Mouse (Mus musculus) cortical plate, adult 2 months (tissue): ENCODE measurements at regions not wholly inside any gene's neighbourhood (a gene's known extent, or its start where the extent isn't known, plus 50 kb on each side); places are given as distances from the start of the nearest gene placed in this dataset.
"Not testable (repeated sequence)": the region's sequence is repeated elsewhere in the genome, so short reads cannot be mapped to it uniquely, and the experiment has no call there.

ENCODE experiments used
- H3K27ac ChIP-seq: fragments of 200-500 bp; 2 replicates; pipeline ENCODE4 v1.5.1; 2012; ENCODE audit warnings: low read length, control low read depth, inconsistent platforms; ENCODE audit not compliant: insufficient read depth
- H3K4me1 ChIP-seq: fragments of 200-500 bp; 2 replicates; pipeline ENCODE4 v1.6.1; 2011; ENCODE audit warnings: low read length; ENCODE audit not compliant: control insufficient read depth, insufficient read depth
- H3K4me3 ChIP-seq: fragments of 200-500 bp; 2 replicates; pipeline ENCODE4 v1.5.1; 2011; ENCODE audit warnings: mild to moderate bottlenecking, low read length, control low read depth; ENCODE audit not compliant: insufficient read depth
- CTCF ChIP-seq: fragments of 200-500 bp; IDR thresholded peaks from 2 replicates; pipeline ENCODE4 v1.5.1; 2011; ENCODE audit warnings: mild to moderate bottlenecking, control low read depth, low read length; ENCODE audit not compliant: insufficient read depth; ENCODE audit errors: extremely low read depth
- POLR2A ChIP-seq: fragments of 200-500 bp; IDR thresholded peaks from 2 replicates; pipeline ENCODE4 v1.6.1; 2011; ENCODE audit warnings: mild to moderate bottlenecking, low read length, control low read depth; ENCODE audit not compliant: insufficient read depth; ENCODE audit errors: extremely low read depth

- TF ChIP-seq POLR2A, result no peak
- no peak for TF ChIP-seq CTCF
Observed at GRCm38 (mm10) chr4:153662731-153663130, 180.1 kb upstream of the Ajap1 start.

DNA sequence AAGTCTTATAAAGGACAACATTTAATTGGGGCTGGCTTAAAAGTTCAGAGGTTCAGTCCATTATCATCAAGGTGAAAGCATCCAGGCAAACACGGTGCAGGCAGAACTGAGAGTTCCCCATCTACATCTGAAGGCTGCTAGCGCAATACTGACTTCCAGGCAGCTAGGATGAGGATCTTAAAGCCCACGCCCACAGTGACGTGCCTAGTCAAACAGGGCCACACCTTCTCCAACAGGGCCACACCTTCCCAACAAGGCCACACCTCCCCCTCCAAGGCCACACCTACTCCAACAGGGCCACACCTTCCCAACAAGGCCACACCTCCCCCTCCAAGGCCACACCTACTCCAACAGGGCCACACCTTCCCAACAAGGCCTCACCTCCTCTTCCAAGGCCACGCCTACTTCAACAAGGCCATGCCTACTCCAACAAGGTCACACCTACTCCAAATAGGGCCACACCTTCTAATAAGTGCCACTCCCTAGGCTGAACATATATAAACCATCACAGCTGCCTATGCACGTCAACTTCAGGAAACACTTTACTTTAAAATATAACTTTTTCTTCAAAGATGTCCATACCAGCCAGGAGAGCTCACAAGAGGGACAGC, 184.1 kb upstream of the Ajap1 start:
- H3K27ac ChIP-seq, H3K4me1 ChIP-seq, H3K4me3 ChIP-seq: not testable (repeated sequence)

More at GRCm38 (mm10) chr4:153662731-153663130, 180.1 kb upstream of the Ajap1 start:
- H3K4me3 ChIP-seq, result no peak overlapping the region
- H3K27ac ChIP-seq, result no peak overlapping the region
- no peaks in the 10 kb centered on the region for H3K4me1 ChIP-seq

DNA sequence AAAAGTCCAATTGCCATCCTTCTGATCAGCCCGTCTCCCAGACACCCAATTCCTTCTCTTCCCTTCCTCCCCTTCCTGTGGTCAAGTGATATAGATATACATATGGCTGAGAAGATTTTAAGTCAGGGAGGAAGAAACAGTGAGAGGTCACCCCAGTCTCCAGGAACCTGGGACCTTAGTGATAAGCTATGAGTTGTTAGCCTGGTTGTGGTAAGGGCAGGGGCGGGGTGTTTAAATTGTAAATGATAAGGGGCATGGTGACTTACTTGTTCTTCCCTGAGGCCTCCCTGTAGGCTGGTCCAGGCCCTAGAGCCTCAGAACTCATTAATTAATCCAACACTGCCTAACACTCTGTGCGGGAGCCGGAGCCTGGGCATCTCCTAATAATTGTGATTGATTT, 186.5 kb upstream of the Ajap1 start:
- H3K27ac ChIP-seq, result no peak overlapping the region
- TF ChIP-seq CTCF (no peak), POLR2A (no peak)
- H3K4me3 ChIP-seq, result no peak overlapping the region
- no peaks in the 10 kb centered on the region for H3K4me1 ChIP-seq

DNA sequence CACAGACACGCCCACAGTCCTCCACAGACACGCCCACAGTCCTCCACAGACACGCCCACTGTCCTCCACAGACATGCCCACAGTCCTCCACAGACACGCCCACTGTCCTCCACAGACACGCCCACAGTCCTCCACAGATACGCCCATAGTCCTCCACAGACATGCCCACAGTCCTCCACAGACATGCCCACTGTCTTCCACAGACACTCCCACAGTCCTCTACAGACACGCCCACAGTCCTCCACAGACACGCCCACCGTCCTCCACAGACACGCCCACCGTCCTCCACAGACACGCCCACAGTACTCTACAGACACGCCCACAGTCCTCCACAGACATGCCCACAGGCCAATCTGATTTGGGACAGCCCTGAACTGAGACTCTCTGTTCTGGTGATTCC, 187.6 kb upstream of the Ajap1 start:
- TF ChIP-seq POLR2A (no peak), CTCF (no peak)
- no peak overlapping the region for H3K4me3 ChIP-seq
- H3K27ac ChIP-seq, result no peak overlapping the region
- H3K4me1 ChIP-seq, result no peaks in the 10 kb centered on the region

GRCm38 (mm10) chr4:153675431-153675830, 192.8 kb upstream of the Ajap1 start:
- Histone ChIP-seq H3K4me3 (no peak overlapping the region), H3K4me1 (no peaks in the 10 kb centered on the region), H3K27ac (no peak overlapping the region)
- TF ChIP-seq POLR2A (no peak), CTCF (no peak)

- TF ChIP-seq CTCF, result no peak
- TF ChIP-seq POLR2A, result no peak
- Histone ChIP-seq H3K27ac (no peak overlapping the region), H3K4me3 (no peak overlapping the region), H3K4me1 (no peaks in the 10 kb centered on the region)
Observed at GRCm38 (mm10) chr4:153679151-153679550, 196.5 kb upstream of the Ajap1 start.

GRCm38 (mm10) chr4:153688441-153688840, 205.8 kb upstream of the Ajap1 start:
- H3K4me3 ChIP-seq, result no peak overlapping the region
- TF ChIP-seq CTCF (no peak), POLR2A (no peak)

DNA sequence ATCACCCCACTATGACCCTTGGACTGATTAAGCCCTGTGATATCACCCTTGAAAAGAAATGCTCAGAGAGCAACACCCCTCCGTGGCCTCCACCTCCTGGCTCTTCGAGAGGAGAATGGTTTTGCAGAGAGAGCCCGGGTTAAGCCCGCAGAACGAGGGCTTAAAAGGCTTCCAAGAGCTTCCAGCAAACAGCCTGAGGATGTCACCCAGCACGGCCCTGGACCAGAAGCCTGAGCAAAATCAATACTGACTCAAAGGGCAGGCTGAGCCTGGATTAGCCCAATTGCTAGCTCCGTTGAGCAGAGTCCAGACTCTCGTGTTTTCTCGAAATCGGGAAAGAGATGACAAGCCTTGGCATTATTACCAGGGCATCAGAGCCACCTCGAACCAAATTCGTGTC, 211.3 kb upstream of the Ajap1 start:
- no peaks in the 10 kb centered on the region for H3K4me1 ChIP-seq
- H3K27ac ChIP-seq, result no peak overlapping the region
- TF ChIP-seq POLR2A (no peak), CTCF (no peak)
- no peak overlapping the region for H3K4me3 ChIP-seq

More at GRCm38 (mm10) chr4:153688441-153688840, 205.8 kb upstream of the Ajap1 start:
- no peaks in the 10 kb centered on the region for H3K4me1 ChIP-seq
- H3K27ac ChIP-seq, result no peak overlapping the region

DNA sequence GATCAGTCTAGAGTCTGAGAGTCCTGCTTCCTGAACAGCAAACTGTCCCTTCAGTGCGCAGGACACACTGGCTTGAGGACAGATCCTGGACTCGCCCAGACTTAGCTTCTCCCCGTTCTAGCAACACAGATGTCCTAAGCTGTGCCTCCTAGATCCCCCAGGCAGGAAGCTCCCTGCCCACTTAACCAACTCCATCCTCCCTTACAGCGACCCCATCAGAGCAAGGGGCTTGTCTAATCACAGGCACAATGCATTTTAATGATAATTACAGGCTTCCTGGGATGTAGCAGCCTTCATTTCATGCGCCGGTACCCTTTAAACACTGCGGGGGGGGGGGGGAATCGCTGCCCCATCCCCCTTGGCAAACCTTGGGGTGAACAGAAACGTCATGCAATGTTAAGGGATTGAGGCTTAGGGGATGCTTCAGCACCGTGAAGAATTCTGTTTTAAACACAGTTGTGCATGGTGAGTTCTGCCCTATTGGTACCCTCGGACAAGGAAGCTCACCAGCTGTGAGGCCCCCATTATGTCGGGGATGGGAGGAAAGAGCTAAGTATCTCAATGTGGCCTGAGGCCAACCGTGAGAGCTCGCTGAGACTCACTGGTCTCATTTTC, 213.9 kb upstream of the Ajap1 start:
- Histone ChIP-seq H3K4me1 (no peaks in the 10 kb centered on the region), H3K4me3 (no peak overlapping the region), H3K27ac (no peak overlapping the region)
- TF ChIP-seq POLR2A (no peak), CTCF (no peak)

DNA sequence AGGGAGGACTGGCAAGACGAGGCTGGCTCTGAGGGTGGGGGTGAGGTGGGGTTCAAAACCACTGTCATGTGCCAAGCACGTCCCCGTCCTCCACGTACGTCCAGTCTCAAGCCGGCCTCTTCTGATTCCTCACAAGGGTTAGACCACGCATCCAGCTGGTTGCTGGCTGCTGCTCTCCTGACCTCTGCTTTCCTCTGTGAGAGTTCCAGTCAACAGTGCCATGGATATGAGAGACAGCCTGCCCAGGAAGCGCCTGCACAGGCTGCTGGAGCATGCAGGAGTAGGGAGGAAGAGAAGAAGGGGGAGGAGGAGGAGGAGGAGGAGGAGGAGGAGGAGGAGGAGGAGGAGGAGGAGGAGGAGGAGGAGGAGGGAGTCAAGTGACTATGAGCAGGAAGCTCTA, 224.6 kb upstream of the Ajap1 start:
- no peak for TF ChIP-seq POLR2A
- TF ChIP-seq CTCF, result no peak
- no peak overlapping the region for H3K4me3 ChIP-seq
- H3K4me1 ChIP-seq, result no peaks in the 10 kb centered on the region
- no peak overlapping the region for H3K27ac ChIP-seq
